Mouse (Mus musculus) myocyte (in vitro differentiated cells): Measurements from ENCODE around the gene Ascc1. TPM values are rescaled to one million over a fixed set of nuclear protein-coding genes. Genes with fewer than 3 reads are reported as not detected.
A peak's percentile ranks its signal among the peaks of the same experiment; 100 is the strongest.

Source experiments
- H3K27me3 ChIP-seq: one replicate; pipeline ENCODE4 v1.6.1; 2011; ENCODE audit not compliant: control insufficient read depth, insufficient read depth, insufficient read length
- H3K36me3 ChIP-seq: one replicate; pipeline ENCODE4 v1.6.1; 2011; ENCODE audit not compliant: control insufficient read depth, insufficient read depth
- H3K4me2 ChIP-seq: one replicate; pipeline ENCODE4 v1.6.1; 2011; ENCODE audit warnings: low read depth, control low read depth
- H3K4me3 ChIP-seq: one replicate; pipeline ENCODE4 v1.5.1; 2011; ENCODE audit warnings: mild to moderate bottlenecking, control low read depth, moderate library complexity
- H3K79me2 ChIP-seq: one replicate; pipeline ENCODE4 v1.6.1; 2011; ENCODE audit not compliant: control insufficient read depth, insufficient read depth
- H3ac ChIP-seq: one replicate; pipeline ENCODE4 v1.6.1; 2011; ENCODE audit not compliant: control insufficient read depth, insufficient read length
- CEBPB ChIP-seq: IDR thresholded peaks from 2 replicates; pipeline ENCODE4 v1.6.1; 2011; ENCODE audit warnings: mild to moderate bottlenecking, moderate library complexity; ENCODE audit not compliant: poor library complexity, insufficient read depth, severe bottlenecking
- E2F4 ChIP-seq: IDR thresholded peaks from one replicate; pipeline ENCODE4 v1.6.1; 2011; ENCODE audit warnings: mild to moderate bottlenecking, control low read depth, moderate library complexity; ENCODE audit not compliant: insufficient read depth
- MAX ChIP-seq: IDR thresholded peaks from one replicate; pipeline ENCODE4 v1.6.1; 2011; ENCODE audit warnings: low read depth, mild to moderate bottlenecking, control low read depth
- MYOD1 ChIP-seq, 3 experiments: IDR thresholded peaks; one replicate each; pipeline ENCODE4 v1.6.1; 2011; ENCODE audit warnings: control low read depth in 2 of 3, low read depth in 2 of 3, mild to moderate bottlenecking in 2 of 3, moderate library complexity in 1 of 3; ENCODE audit not compliant: insufficient read length in 2 of 3, control insufficient read depth in 1 of 3
- MYOG ChIP-seq, 3 experiments: IDR thresholded peaks; one replicate each; pipeline ENCODE4 v1.6.1; 2011; ENCODE audit warnings: control low read depth in 2 of 3, low read depth in 2 of 3, mild to moderate bottlenecking in 2 of 3; ENCODE audit not compliant: insufficient read length in 2 of 3, control insufficient read depth in 1 of 3, insufficient read depth in 1 of 3
- POLR2A ChIP-seq: IDR thresholded peaks from one replicate; pipeline ENCODE4 v1.6.1; 2011; ENCODE audit warnings: low read depth, mild to moderate bottlenecking, control low read depth, moderate library complexity; ENCODE audit not compliant: insufficient read length
- POLR2AphosphoS2 ChIP-seq: IDR thresholded peaks from one replicate; pipeline ENCODE4 v1.6.1; 2011; ENCODE audit warnings: low read depth, control low read depth; ENCODE audit not compliant: insufficient read length
- REST ChIP-seq: IDR thresholded peaks from one replicate; pipeline ENCODE4 v1.6.1; 2011; ENCODE audit warnings: mild to moderate bottlenecking, control low read depth, moderate library complexity; ENCODE audit not compliant: insufficient read depth, insufficient read length
- SRF ChIP-seq: IDR thresholded peaks from one replicate; pipeline ENCODE4 v1.6.1; 2011; ENCODE audit warnings: low read depth; ENCODE audit not compliant: control insufficient read depth, insufficient read length
- TCF12 ChIP-seq: IDR thresholded peaks from one replicate; pipeline ENCODE4 v1.6.1; 2011; ENCODE audit warnings: mild to moderate bottlenecking, control low read depth; ENCODE audit not compliant: poor library complexity, insufficient read depth, severe bottlenecking
- TCF3 ChIP-seq: IDR thresholded peaks from one replicate; pipeline ENCODE4 v1.6.1; 2011; ENCODE audit warnings: low read depth, control low read depth; ENCODE audit not compliant: insufficient read length
- USF1 ChIP-seq: IDR thresholded peaks from one replicate; pipeline ENCODE4 v1.6.1; 2011; ENCODE audit warnings: low read depth, mild to moderate bottlenecking, control low read depth, moderate library complexity
- polyA plus RNA-seq: library from polyadenylated mRNA; unstranded; fragments of >200 nt; fragmentation: generic; extraction: Trizol; gene quantifications from one replicate; pipeline ENCODE4 v1.2.1, GENCODE M21; 2012; ENCODE audit warnings: missing spikeins

Gene Ascc1
- polyA plus RNA-seq, 1 experiment = 36.7 TPM

- H3K4me2 ChIP-seq = no peak overlapping the region
- H3K36me3 ChIP-seq = no peaks in the 10 kb centered on the region
- TF ChIP-seq MYOD1 (IDR thresholded peaks at IDR 0.05; ENCODE audit: control insufficient read depth in 1 of 3, insufficient read length in 2 of 3, low read depth in 2 of 3) (no peak), MAX (no peak), POLR2AphosphoS2 (no peak), REST (no peak), MYOG (IDR thresholded peaks at IDR 0.05; ENCODE audit: control insufficient read depth in 1 of 3, insufficient read depth in 1 of 3, insufficient read length in 2 of 3, low read depth in 2 of 3) (no peak), E2F4 (no peak), SRF (no peak), TCF12 (no peak), POLR2A (no peak), TCF3 (no peak), USF1 (no peak), CEBPB (no peak)
Measured at GRCm38 (mm10) chr10:60080982-60081825, 78.6 kb downstream of the Ascc1 start.

GRCm38 (mm10) chr10:60081905-60082304 lies 79.3 kb downstream of the Ascc1 start:
- no peak for TF ChIP-seq CEBPB
- TF ChIP-seq E2F4 = no peak
- no peak for TF ChIP-seq USF1
- no peak for TF ChIP-seq TCF3
- Histone ChIP-seq H3ac (no peak overlapping the region), H3K4me2 (no peak overlapping the region), H3K4me3 (no peak overlapping the region), H3K27me3 (no peaks in the 10 kb centered on the region), H3K36me3 (no peaks in the 10 kb centered on the region), H3K79me2 (no peaks in the 10 kb centered on the region)

More at GRCm38 (mm10) chr10:60080982-60081825, 78.6 kb downstream of the Ascc1 start:
- Histone ChIP-seq H3K4me3 (no peak overlapping the region), H3K27me3 (no peaks in the 10 kb centered on the region), H3ac (no peak overlapping the region), H3K79me2 (no peaks in the 10 kb centered on the region)

DNA sequence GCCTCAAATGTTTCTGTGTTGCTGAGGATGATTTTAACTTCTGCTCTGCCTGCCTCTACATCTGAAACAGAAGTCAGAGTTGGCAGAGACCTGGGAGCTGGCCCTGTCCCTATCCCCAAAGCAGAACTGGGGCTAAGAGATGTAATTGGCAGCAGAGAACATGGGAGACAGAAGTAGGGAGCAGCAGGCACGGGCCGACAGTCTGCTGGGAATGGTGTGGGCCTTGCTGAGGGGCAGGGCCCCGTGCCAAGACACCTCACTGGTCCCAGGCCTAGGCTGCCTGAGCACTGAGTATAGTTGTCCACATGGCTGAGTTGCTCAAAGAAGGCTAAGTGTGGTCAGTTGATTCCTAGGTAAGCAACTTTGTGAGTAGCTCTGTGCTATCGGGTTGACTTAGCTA lies 81.5 kb downstream of the Ascc1 start:
- no peaks in the 10 kb centered on the region for H3K79me2 ChIP-seq
- H3ac ChIP-seq = no peak overlapping the region
- no peak overlapping the region for H3K4me3 ChIP-seq
- H3K36me3 ChIP-seq = no peaks in the 10 kb centered on the region
- H3K27me3 ChIP-seq = no peaks in the 10 kb centered on the region
- H3K4me2 ChIP-seq = no peak overlapping the region
- no peak for TF ChIP-seq POLR2AphosphoS2
- TF ChIP-seq CEBPB = no peak
- TF ChIP-seq MAX = no peak
- no peak for TF ChIP-seq MYOD1 (IDR thresholded peaks at IDR 0.05; ENCODE audit: control insufficient read depth in 1 of 3, insufficient read length in 2 of 3, low read depth in 2 of 3)
- TF ChIP-seq SRF = no peak
- no peak for TF ChIP-seq TCF12
- no peak for TF ChIP-seq E2F4
- no peak for TF ChIP-seq MYOG (IDR thresholded peaks at IDR 0.05; ENCODE audit: control insufficient read depth in 1 of 3, insufficient read depth in 1 of 3, insufficient read length in 2 of 3, low read depth in 2 of 3)
- no peak for TF ChIP-seq POLR2A
- no peak for TF ChIP-seq REST
- no peak for TF ChIP-seq USF1
- TF ChIP-seq TCF3 = no peak

DNA sequence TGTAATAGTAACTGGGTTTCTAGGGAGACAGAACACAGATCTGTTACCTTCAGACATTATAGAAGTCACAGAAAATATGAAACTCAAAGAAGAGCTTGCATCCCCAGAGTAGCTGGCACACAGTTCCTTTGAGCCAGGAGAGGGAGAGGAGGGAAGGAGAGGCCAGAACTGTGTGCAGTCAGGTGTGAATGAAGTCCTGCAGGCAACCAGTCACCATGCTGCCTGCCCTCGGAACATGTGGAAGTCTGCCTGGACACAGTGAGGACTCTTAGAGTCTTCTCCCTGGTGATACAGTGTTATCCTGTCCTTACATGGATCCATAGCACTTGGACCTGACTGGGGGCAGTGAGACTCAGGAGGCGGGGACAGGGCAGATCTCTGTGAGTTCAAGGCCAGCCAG lies 89.7 kb downstream of the Ascc1 start:
- Histone ChIP-seq H3K4me3 (no peak overlapping the region), H3ac (no peak overlapping the region), H3K4me2 (no peak overlapping the region), H3K27me3 (no peaks in the 10 kb centered on the region), H3K79me2 (no peaks in the 10 kb centered on the region), H3K36me3 (no peaks in the 10 kb centered on the region)
- TF ChIP-seq CEBPB (no peak), TCF3 (no peak), MYOG (IDR thresholded peaks at IDR 0.05; ENCODE audit: control insufficient read depth in 1 of 3, insufficient read depth in 1 of 3, insufficient read length in 2 of 3, low read depth in 2 of 3) (no peak), MAX (no peak), USF1 (no peak), TCF12 (no peak), SRF (no peak), REST (no peak), MYOD1 (IDR thresholded peaks at IDR 0.05; ENCODE audit: control insufficient read depth in 1 of 3, insufficient read length in 2 of 3, low read depth in 2 of 3) (no peak), E2F4 (no peak), POLR2AphosphoS2 (no peak), POLR2A (no peak)

DNA sequence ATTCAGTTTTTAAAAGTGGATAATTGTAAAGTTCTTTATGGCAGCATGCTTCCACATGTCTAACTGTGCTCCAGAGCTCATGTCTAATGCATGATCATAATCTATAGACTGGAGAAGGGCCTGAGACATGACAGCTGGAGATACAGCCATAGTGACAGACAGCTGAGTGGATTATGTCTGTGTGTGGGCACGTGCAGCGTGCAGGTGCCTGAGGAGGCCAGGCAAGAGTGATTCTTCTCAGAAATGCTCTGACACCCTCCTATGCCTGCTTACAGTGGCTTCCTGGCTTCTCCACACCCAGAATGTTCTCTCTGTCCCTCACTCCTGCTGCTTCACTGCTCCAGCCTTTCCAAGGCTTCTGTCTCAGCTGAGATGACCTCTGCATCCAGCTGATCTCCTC lies 91.1 kb downstream of the Ascc1 start:
- TF ChIP-seq POLR2AphosphoS2 (no peak), MYOG (IDR thresholded peaks at IDR 0.05; ENCODE audit: control insufficient read depth in 1 of 3, insufficient read depth in 1 of 3, insufficient read length in 2 of 3, low read depth in 2 of 3) (peak in 1 of 3 experiments; percentile 20), MAX (no peak), REST (no peak), TCF12 (no peak), POLR2A (no peak)
- H3K79me2 ChIP-seq = no peaks in the 10 kb centered on the region
- no peaks in the 10 kb centered on the region for H3K27me3 ChIP-seq
- no peak overlapping the region for H3K4me3 ChIP-seq
- H3K36me3 ChIP-seq = no peaks in the 10 kb centered on the region
- no peak overlapping the region for H3ac ChIP-seq
- no peak overlapping the region for H3K4me2 ChIP-seq
